Mouse (Mus musculus) central nervous system, embryonic 18 days (tissue): ENCODE measurements around the gene Tnks2. TPM values are rescaled to one million over a fixed set of nuclear protein-coding genes. Genes with fewer than 3 reads are reported as not detected.

Source experiments
- polyA plus RNA-seq: library from polyadenylated mRNA; depleted of rRNA; stranded (reverse); fragments of >200 nt; gene quantifications from 2 replicates; pipeline ENCODE4 v1.2.3, GENCODE M21; 2012; rRNA removed

Tnks2 gene
- 76.8 and 77.2 TPM in 2 replicates for polyA plus RNA-seq

GRCm38 (mm10) chr19:36833788-36834531, at the start of gene Tnks2:
Tnks2 (plus strand) TSS chr19:36834232.

DNA sequence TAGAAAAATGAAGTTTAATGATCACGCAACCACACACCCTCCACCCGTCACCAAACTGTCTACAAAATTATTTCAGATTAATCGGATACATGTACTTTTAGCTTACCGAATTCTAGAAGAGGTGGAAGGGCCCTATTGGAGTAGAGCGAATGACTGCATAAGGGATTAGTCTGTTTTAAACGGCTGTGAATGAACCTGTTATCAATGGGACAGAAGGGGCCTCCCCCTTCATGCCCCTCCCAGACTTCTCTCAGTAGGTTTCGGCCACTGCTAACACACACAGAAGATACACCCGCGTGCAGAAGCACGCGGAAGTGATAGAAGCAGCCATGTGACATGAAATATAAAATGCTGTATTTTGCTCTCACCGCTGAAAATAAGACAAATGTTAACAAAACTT, 85.4 kb downstream of the Tnks2 start, which contains the start of gene Fgfbp3:
Gene Fgfbp3 (minus strand): TSS at position 150 of the 400 bp plus-strand sequence.

DNA sequence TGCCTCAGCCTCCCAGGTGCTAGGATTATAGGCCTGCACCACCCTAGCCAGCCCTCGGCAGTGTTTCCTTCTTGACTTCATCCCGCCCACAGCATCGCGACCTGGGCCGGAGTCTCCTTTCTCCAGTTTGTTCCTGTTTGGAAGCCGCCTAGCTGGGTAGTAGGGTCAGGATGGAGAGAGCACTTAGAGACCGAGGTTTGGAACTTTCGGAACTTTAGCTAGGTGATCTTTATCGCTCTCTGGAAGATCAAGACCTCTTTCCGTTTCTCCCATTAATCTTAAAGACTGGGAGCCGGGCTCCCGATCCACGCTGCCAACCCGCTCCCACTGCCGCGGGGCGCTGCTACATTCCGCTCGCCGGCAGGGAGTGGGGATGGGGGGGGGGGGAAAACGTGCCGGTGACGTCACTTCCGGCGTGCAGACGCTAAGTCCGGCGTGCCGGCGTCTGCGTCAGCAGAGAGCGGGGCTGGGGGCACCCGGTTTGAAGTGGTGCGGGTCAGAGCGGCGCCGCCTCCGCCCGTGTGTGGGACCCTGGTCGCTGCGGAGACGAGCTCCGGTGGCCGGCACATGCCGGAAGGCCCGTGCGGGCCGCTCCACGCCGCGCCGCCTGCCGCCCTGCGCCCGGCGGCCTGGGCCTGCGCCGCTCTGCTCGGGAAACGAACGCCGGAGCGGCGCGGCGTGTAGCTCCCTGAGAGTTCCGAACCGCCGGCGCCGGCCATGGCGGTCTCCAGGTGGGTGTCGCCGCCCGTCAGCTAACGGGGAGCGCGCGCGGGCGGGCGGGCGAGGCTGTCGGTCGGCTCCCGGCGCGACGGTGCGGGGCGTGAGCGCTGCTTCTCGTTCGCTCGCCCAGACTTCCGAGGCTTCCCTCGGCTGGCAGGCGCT, 91.9 kb downstream of the Tnks2 start, which contains the start of gene Btaf1:
Gene Btaf1 (plus strand): TSS at position 409 of the 882 bp plus-strand sequence.

Other genes with a start within 250 kb of the Tnks2 start
- 10.6 and 12.4 TPM in 2 replicates for gene Ppp1r3c, start 97.6 kb upstream of the Tnks2 start, polyA plus RNA-seq
- 30.5 and 35.4 TPM in 2 replicates for gene Fgfbp3, start 85.4 kb downstream of the Tnks2 start, polyA plus RNA-seq
- 12.2 and 13.7 TPM in 2 replicates for gene Btaf1, start 91.8 kb downstream of the Tnks2 start, polyA plus RNA-seq